15 mouse cellular contexts compared by ENCODE assay signal in the genomic region with DNA sequence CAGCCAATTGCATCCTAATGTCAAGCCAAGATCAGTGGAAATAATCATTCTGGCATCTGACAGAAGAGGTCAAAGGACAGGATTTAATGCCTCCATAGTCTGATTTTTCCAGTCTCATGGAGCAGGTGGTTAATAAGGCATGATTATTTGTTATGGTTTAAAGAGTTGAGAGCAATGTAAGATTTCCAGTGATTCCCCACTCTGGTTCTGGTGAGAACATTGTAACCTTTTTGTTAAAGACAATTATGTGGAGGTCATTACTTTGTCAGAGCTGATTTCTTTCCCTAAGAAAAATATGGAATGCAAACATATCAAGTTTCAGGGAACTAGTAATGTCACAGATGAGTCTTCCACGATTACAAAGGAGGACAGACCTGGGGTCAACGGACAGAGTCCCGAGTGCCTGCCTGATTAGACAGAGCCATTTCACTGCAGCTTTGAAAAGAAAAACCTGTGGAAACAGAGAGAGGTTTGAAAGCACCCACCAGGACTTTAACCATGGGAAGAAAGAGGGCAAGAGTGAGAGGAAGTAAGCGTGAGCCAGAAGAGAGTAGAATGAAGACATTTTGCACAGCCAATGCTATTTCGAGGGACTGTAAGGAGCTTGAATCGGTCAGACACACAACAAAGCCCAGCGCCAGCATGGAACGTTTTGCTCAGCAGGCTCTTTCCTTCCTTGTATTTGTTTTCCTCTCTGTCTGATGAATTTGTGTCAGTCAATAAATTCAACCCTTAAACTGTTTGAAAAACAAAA.
A peak's percentile ranks its signal among the peaks of the same experiment; 100 is the strongest.
DNase-seq lines count a peak whose midpoint lies in the region; ATAC-seq lines count a peak whose summit lies in the region.
"Had no signal": no experiment of that assay in that cellular context is flagged by ENCODE, and none has a peak within 500 bp of the region (broad histone marks: within the 10 kb centered on the region; RNA-seq: fewer than 3 reads in every experiment).

No protein-coding gene starts in this region.

- WGBS in kidney, embryonic 16.5 days: 14% methylated on average over 8 of the region's 8 CpGs
- 56% methylated on average over 8 of the region's 8 CpGs for whole genome bisulfite sequencing in limb, embryonic 11.5 days
- WGBS in neural tube, embryonic 15.5 days: 16% methylated on average over 8 of the region's 8 CpGs

- H3K4me2 ChIP-seq in kidney, embryonic 16.5 days (replicated peaks; ENCODE audit: low read depth, low read length): peak overlapping the region; percentile 29; the same call in 1 of the 2 replicates
- no peak overlapping the region for H3K4me2 ChIP-seq in limb, embryonic 11.5 days (ENCODE audit: low read depth, severe bottlenecking)
- peak overlapping the region; percentile 33 for H3K4me2 ChIP-seq in neural tube, embryonic 15.5 days
- H3K4me2 ChIP-seq: liver, embryonic 11.5 days had no signal

- no peak for DNase-seq in kidney, postnatal 25 days
- DNase-seq in embryo, embryonic 9.5 days (ENCODE audit: extremely low spot score): peak; percentile 40
- peak; percentile 25 for DNase-seq in limb, embryonic 11.5 days (ENCODE audit: low spot score)
- no peak for DNase-seq in frontal cortex, adult 2 months (ENCODE audit: extremely low spot score in 1 of 2, low spot score in 1 of 2)
- no peak for DNase-seq in thymus, postnatal 0 days (ENCODE audit: low spot score)
- DNase-seq: adrenal gland, adult 8-10 months; cerebellum, postnatal 25 days; heart, postnatal 14 days; kidney, adult 2 months; thymus, postnatal 14 days had no signal

- H3K9ac ChIP-seq in kidney, embryonic 16.5 days (replicated peaks; ENCODE audit: low read length): no peak overlapping the region
- H3K9ac ChIP-seq in limb, embryonic 11.5 days (ENCODE audit: low read length): no peak overlapping the region
- no peak overlapping the region for H3K9ac ChIP-seq in neural tube, embryonic 15.5 days (replicated peaks)

- 0 out of 2 replicates have a peak, but pooled peaks cover 7% of the 10 kb centered on the region for H3K4me1 ChIP-seq in kidney, embryonic 16.5 days (ENCODE audit: insufficient read depth, low read length)
- H3K4me1 ChIP-seq in limb, embryonic 11.5 days (ENCODE audit: control insufficient read depth, insufficient read depth, low read length): 0 out of 2 replicates have a peak, but pooled peaks cover 3% of the 10 kb centered on the region
- peaks cover 4% of the 10 kb centered on the region; the same call in 1 of the 2 replicates for H3K4me1 ChIP-seq in neural tube, embryonic 15.5 days

- no peaks in the 10 kb centered on the region for H3K9me3 ChIP-seq in kidney, embryonic 16.5 days (ENCODE audit: low read length)
- H3K9me3 ChIP-seq in limb, embryonic 11.5 days (ENCODE audit: control insufficient read depth, low read length): no peaks in the 10 kb centered on the region
- H3K9me3 ChIP-seq in neural tube, embryonic 15.5 days (replicated peaks): no peaks in the 10 kb centered on the region

- H3K36me3 ChIP-seq in kidney, embryonic 16.5 days (ENCODE audit: insufficient read depth, low read length): no peaks in the 10 kb centered on the region
- no peaks in the 10 kb centered on the region for H3K36me3 ChIP-seq in limb, embryonic 11.5 days (ENCODE audit: control insufficient read depth, insufficient read depth, low read length)
- no peaks in the 10 kb centered on the region for H3K36me3 ChIP-seq in neural tube, embryonic 15.5 days

- H3K4me3 ChIP-seq in kidney, embryonic 16.5 days (ENCODE audit: low read length): no peak overlapping the region
- H3K4me3 ChIP-seq in limb, embryonic 11.5 days (ENCODE audit: low read depth, low read length): no peak overlapping the region
- H3K4me3 ChIP-seq in neural tube, embryonic 15.5 days (replicated peaks): no peak overlapping the region
- H3K4me3 ChIP-seq: left cerebral cortex, adult 2 months; myocyte had no signal

- 0 out of 2 replicates have a peak overlapping the region, but pooled peaks have one; percentile 15 for H3K27ac ChIP-seq in kidney, embryonic 16.5 days (ENCODE audit: low read length)
- no peak overlapping the region for H3K27ac ChIP-seq in limb, embryonic 11.5 days (replicated peaks; ENCODE audit: low read depth, low read length)
- no peak overlapping the region for H3K27ac ChIP-seq in neural tube, embryonic 15.5 days (replicated peaks)
- H3K27ac ChIP-seq: left cerebral cortex, adult 2 months had no signal

- peak; percentile 61; the same call in 1 of the 2 replicates for ATAC-seq in kidney, embryonic 16.5 days (ENCODE audit: low FRiP score, low TSS enrichment)
- ATAC-seq in limb, embryonic 11.5 days (ENCODE audit: insufficient number of reproducible peaks, low FRiP score, low TSS enrichment, low read depth): no peak
- no peak for ATAC-seq in neural tube, embryonic 15.5 days (ENCODE audit: low FRiP score)

- H3K27me3 ChIP-seq in kidney, embryonic 16.5 days (ENCODE audit: insufficient read depth, low read length): no peaks in the 10 kb centered on the region
- H3K27me3 ChIP-seq in limb, embryonic 11.5 days (ENCODE audit: control insufficient read depth, insufficient read depth, low read length): no peaks in the 10 kb centered on the region
- H3K27me3 ChIP-seq in neural tube, embryonic 15.5 days (replicated peaks): no peaks in the 10 kb centered on the region

Comparison
In these comparisons a context has a peak if more than half of its experiments do, and no peak if none do; other contexts are left out.
1. DNase-seq: peak in embryo, embryonic 9.5 days (single experiment) and limb, embryonic 11.5 days (single experiment); none in kidney, postnatal 25 days (0 of 2), frontal cortex, adult 2 months (0 of 2) and thymus, postnatal 0 days (single experiment).